Mouse (Mus musculus) stomach, postnatal 0 days (tissue): ENCODE data around the gene Chml.

Source experiments
- CTCF ChIP-seq: IDR thresholded peaks from 2 replicates; pipeline ENCODE4 v1.5.1; 2016; ENCODE audit warnings: antibody characterized with exemption, low read depth, mild to moderate bottlenecking, moderate library complexity
- EP300 ChIP-seq: optimal IDR thresholded peaks from 2 replicates; pipeline ENCODE3; 2016; ENCODE audit warnings: antibody characterized with exemption

DNA sequence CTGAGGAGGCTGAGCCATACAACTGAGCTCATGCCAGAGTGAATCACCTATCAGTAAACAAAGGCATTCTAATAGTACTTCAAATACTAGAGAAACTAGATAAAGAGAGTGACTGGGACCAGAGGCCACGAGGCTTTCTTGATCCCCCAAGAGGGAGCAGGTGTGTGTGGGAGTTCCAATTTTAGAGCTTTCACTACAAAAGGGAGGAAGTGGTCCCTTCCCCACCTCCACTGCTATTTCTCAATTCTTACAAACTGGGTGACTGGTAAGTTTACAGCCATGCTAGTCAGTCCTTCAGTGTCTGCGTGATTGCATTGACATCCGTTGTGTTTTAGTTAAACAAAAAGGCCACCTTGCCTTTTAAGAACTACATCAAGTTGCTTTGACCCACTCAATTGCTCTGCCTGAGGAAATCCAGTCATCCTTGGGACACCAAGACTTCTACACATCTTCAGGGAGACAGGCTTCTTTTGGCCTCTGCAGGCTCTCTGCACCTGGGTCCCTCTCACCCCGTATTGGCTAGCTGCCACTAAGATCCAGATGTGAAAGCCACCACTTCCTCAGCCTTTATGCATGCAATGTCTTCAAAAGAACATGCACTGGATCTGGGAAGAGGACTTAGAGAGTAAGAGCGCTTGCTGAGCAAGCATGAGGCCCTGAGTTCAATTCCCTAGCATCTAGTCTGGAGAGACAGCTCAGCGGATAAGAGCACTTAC, 52.1 kb downstream of the Chml start:
- TF ChIP-seq CTCF (no peak), EP300 (no peak)
